Mouse (Mus musculus): Measurements from ENCODE around the gene Cplx3.

The Cplx3 gene

DNA sequence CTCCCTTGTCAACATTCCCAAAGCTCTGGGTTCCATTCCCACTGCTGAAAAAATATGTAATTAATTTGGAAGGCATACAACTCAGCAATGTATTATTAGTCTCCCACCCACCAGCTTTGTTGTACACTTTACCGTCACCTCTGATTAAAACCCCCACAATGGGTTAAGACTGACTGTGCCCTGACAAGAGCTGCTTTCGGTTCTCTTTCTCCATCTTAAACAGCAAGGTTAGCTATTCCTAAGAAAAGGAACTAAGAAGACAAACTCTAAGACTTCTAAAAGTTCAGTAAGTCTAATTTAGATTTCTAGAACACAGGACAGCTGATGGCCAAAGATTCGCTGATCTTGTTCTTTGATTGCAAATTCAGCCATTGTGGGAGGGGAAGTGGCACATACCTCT lies 48.9 kb downstream of the Cplx3 start:
- DNase-seq: no peak

DNA sequence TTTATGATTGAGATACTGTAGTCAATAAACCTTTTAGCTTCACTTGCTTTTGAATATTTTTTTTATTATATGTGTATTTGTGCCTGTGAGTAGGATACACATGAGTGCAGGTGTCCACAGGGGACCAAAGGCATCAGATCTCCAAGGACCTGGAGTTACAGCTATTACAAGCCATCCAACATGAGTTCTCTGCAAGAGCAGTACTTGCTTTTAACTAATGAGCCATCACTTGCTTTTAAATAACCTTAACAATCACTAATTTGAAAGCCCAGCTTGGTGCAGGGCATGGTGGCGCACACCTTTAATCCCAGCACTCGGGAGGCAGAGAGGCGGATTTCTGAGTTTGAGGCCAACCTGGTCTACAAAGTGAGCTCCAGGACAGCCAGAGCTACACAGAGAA lies 51.3 kb downstream of the Cplx3 start:
- no peak for DNase-seq

DNA sequence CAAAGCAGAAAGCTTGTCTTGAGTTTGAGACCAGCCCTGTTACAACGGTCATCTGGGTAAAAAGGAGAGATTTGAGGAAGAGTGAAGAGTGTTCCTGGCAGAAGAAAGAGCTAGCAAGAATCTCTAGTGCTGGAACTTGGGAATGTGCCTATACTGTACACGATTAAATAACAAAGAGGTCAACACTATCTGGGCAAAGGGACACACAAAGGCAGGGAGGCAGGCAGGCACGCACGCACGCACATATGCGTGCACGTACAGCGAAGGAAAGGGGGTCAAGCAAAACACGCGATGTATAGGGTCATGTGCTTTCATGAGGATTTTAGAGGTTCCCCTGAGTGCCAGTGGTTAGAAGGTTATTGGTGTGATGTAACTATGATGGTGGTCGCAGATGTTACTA lies 53.0 kb downstream of the Cplx3 start:
- DNase-seq: no peak

DNA sequence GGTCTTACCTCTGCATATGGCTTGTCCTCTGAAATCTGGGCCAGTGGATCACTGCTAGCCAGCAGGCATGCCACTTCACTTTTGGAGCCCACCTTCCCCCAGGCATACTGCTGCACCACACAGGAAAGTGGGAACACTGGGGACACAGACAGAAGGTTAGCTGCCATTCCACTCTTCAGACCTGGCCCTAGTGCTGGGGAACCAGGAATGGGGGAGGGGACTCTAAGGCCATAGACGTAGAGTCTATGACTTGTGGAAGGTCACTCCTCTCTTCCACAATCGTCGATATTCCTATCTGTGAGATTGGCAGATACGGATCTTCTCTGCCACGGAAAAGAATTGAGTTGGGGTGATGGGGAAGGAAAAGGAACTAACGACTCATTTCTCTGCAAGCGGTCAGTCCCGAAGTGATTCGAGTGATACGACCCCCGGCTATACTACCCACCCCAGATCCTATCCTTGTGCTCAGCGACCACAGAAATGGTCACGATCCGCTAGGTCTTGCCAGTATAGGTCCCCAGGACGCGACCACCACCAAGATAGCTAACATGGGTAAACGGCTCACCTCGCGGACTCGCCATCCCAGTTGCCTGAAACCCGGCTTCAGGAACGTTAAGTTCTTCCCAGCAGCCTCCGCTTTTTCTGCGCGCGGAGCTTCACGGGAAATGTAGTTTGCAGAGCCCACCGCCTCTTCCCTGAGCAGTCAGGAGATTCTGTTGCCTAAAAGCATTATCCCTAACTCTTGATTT lies 53.8 kb downstream of the Cplx3 start, which contains the start of gene Mpi:
Gene Mpi, minus strand, starts transcription at position 625 of the 749 bp plus-strand sequence.
- peak; percentile 67 to 71 for DNase-seq

DNA sequence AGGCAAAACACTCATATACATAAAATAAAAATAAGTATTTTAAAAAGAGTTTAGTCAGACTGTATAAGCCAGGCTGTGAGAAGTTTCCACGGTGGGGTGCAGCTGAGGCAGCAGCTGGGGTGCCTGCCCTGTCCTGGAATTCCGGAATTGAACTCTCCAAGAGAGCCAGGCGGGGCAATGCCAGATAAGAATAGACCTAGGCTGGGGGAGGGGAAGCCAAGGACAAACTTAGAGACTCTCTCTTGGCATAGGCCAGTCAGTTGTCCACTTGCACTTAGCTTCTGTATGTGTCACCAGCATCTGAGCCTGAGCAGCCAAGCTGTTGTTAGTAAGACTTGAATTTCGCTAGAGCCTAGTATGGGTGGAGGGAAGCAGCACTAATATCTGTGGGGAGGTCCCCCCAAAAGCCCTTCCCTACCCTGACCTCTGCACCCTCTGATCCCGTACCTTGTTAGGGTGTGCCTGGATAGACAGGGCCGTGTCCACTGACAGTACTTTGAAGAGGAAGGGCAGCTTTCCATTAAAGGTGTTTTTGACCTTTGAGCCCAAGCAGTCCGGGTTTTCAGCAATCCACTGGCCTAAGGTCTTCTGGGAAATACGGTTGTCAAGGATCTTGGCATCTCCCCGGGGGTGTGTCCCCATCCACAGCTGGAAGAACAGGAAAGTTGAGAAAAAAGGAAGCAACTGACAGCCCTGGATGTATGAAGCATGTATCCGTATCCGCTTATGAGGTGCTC lies 55.8 kb downstream of the Cplx3 start:
- DNase-seq: peak; percentile 40 to 54

All from lung, adult 18-20 months (tissue).